Mouse (Mus musculus) lung, postnatal 0 days (tissue): Measurements from ENCODE around the gene Hist2h2aa1.

Experiments
- CTCF ChIP-seq: IDR thresholded peaks from 2 replicates; pipeline ENCODE4 v1.5.1; 2016; ENCODE audit warnings: antibody characterized with exemption, mild to moderate bottlenecking
- EP300 ChIP-seq: IDR thresholded peaks from 2 replicates; pipeline ENCODE4 v1.6.1; 2016; ENCODE audit warnings: antibody characterized with exemption, mild to moderate bottlenecking, control low read depth

- TF ChIP-seq CTCF (no peak), EP300 (no peak)
These were observed 22.5 kb upstream of the Hist2h2aa1 start for GRCm38 (mm10) chr3:96222774-96223173.
